Mouse (Mus musculus) adipocyte (in vitro differentiated cells): ENCODE results near the gene Arhgap31.

Experiments used
- DNase-seq: peaks from one replicate; pipeline ENCODE4 v3.0.0-alpha.2; 2016; ENCODE audit warnings: low spot score

Arhgap31 gene

DNA sequence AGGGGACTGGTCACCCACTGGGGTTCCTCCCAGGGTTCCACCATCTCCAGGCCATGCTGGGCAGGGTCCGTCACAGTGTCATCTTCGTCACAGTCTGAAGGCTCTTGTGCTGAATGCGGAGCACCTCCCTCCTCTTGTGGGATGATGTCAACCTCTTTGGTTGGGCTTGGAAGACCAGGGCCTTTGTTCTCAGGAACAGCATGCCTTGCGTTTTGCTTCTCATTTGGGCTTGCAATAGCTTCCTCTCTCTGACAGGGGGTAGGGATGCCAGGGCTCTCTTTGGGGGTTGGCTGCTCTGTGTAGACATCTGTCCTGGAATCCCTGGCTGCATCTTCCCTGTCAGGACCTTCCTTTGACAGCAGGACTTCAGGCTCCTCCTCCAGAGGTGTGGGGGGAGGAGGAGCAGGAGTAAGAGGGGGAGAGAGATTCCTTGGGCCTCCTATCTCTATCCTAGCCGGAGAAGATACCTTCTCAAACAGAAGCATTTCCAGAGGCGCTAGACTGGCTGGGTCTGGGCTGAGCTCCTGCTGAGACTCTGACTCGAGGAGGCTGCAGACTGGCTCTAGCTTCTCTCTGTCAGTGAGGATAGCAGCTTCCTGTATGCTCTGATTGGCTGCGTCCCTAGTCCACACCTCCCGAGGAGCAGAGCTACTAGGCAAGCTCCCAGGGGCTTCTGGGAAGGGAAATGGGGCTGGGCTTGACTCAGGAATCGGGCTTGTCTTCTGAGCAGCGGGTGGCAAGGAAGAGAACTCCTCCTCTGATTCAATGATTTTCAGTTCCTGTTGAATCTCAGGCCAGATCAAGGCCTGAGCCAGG, 109.9 kb downstream of the Arhgap31 start:
- DNase-seq, result no peak

DNA sequence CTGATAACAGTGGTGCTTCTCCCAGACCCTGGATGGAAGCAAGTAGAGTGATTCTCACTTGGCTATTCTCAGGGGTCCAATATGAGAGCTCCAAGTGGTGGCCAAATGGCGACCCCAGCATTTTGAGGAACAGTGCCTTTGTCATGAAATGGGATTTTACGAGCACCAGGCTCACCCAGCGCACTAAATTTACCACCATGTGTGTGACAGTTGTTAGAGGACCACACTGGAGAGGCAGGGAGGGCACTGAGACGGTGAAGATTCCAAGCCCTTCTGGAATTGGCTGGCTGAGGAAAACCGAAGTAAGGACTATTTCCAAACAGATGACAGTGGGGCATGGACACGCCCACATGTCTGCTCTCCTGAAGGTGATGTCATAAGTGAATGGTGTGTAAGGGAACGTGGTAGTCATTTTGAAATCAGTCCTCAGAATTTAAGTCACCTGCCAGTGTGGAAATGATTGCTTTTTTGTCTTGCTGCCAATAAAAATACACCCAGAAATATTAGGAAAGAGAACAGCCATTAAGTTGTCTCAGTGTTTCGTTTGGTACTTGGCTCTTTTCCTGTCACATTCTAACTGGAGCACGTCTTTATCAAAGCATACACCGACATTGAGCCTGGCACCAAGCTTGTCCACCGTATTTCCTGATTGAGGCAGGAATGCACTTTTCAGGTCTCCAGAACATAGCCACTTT, 113.9 kb downstream of the Arhgap31 start:
- DNase-seq, result peak; percentile 75

DNA sequence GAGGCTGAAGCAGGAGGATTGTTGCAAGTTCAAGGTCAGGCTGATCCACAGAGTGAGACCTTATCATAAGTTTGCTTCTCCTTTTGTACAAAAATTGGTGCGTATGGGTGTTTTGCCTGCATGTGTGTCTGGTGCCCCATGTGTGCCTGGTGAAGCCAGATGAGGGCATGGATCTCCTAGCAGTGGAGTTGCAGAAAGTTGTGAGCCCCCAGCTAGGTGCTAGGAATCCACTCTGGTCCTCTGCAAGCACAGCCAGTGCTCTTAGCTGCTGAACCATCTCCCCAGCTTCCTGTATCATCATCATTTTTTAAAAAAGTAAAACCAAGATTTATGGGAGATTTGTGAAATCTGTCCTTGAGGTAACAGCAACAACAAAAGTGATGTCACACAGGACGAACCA, 116.4 kb downstream of the Arhgap31 start:
- no peak for DNase-seq

DNA sequence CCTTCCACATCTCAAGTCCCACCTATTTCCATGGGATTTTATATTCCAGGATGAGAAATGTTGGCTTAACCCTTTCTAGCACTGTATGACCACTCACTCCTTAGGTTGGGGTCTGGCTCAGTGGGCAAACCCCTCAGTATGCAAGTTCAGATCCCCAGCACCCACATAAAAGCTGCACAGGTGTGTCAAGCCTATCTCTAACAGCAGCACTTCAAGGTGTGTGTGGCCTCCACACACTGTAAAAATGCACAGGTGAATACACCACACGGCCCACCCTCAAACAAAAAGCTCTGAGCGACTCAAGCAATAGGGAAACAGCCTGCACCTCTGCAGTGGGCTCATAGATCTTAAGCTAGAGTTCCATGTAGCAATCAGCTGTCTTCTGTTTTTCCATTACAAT, 117.0 kb downstream of the Arhgap31 start:
- DNase-seq, result no peak

DNA sequence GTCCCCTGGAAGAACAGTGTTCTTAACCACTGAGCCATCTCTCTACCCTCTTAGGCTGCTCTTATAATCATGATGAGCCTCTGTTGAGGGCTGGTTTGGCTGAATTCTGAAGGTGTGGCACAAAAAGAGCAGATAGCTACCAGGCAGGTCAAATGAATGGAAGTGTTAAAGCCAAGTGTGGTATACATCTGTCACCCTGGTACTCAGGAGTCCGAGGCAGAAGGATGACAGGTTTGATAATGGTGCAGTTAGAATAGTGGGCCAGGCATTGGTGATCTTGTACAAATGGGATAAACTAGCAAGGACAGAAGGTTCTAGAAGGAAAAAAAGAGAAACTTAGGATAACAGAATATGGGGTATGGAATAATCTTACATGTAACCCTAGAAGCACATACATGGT, 118.6 kb downstream of the Arhgap31 start:
- DNase-seq, result no peak

DNA sequence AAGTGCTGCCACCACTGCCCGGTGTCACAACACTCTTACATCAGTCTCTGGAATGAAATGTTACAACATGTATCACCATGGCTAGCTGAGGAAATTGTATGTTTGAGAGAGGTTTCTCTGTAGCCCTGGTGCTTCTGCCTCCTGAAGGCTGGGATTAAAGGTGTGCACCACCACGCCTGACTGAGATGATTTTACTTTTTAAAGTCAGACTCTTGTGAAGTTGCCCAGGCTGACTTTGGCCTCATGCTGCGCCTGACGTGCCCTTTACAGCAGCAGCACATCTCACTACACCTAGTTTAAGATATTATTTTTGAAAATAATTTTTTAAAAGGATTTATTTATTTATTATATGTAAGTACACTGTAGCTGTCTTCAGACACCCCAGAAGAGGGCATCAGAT, 120.1 kb downstream of the Arhgap31 start:
- no peak for DNase-seq

DNA sequence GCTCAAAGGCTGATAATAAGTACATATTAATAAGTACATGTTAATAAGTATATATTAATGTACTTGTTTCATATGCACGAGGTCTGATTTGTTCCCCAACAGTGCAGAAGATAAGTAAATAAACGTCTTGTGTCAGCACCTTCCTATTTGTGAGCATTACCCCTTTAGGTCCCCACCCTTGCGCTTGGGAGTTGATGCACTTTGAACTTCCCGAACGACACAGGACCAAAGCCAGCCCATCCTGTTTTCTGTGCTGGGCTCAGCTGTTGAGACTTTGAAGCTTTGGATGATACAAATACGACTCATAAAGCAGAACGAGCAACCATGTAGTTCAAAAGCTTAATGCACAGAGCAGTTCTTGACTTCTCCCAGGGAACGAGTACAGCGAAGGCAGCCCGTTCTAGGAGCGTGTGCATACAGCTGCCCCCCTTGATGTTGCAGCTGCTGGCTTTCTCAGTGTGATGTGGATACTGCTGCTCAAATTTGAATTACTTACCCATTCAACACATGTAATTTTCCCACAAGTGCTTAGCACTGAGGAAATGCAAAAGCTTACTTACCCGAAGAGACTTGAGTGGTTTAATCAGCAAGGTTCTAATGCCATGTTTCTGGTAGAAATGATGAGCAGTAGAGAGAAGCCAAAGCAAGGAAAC, 120.9 kb downstream of the Arhgap31 start:
- DNase-seq, result no peak

DNA sequence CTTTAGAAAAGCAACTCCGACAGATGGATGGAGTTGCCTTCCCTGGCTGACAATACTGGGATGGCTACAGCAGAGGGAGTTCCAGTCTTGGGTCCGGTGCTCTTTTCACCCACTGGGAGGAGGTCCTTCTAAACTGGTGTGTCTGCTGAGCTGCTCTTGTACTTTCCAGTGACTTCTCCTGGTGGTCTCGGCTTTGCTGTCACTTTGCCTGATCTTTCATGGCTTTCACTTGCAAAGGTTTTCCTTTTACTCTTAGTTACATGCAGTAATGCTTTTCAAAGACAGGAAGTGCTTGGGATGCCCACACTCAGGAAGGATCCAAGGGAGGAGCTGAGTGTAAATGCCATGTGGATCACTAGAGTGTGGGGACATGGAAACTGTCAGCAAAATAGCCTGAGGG, 121.6 kb downstream of the Arhgap31 start:
- no peak for DNase-seq

DNA sequence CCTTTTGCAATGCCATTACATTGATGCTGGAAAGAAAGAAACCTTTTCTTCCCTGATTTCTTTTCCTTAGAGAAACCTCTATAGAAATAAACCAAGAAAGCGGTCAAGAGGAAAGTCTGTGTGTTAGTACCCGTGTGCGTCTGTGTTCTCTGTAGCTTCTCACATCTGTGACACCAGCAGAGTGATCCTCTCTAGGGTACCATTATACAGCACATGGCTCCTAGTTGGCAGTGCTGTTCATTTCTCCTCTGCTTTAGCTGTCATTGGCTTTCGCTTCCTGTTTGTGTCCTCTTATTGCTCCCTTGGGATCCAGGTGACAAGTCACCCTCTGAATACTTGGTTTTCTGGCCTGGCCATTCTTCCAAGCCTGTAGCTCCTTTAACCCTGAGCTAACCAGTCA, 125.5 kb downstream of the Arhgap31 start:
- no peak for DNase-seq

DNA sequence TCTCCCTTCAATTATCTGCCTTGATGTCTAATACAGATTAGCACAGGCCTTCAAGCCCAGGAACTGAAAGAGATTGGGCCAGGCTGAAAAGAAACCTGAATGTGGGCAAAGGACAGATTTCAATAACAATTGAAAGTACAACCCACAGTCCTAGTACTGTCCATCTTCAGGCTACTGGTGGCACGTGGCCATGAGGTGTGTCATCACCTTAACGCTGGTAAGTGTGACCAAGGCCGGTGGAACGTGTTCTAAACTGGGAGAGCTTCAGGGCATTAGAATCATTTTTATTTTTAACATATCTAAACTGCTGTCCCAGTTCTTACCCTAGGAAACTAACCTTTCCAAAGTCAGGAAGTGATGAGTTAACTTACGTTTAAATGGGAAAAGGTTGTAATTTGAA, 125.9 kb downstream of the Arhgap31 start:
- DNase-seq, result no peak

DNA sequence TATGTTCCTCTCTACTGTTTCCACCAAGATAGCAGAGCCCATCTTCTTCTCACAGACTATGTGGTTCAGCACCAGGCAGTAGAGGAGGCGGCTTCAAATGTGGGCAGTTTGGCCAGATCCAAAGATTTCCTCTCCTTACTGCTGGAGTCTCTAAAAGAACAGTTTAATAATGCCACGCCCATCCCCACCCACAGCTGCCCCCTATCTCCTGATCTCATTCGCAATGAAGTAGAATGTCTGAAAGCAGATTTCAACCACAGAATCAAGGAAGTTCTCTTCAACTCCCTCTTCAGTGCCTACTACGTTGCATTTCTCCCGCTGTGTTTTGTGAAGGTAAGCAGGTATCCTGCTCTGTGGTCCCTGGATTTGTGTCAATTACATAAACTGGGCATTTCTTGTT, 127.9 kb downstream of the Arhgap31 start:
- DNase-seq, result no peak

DNA sequence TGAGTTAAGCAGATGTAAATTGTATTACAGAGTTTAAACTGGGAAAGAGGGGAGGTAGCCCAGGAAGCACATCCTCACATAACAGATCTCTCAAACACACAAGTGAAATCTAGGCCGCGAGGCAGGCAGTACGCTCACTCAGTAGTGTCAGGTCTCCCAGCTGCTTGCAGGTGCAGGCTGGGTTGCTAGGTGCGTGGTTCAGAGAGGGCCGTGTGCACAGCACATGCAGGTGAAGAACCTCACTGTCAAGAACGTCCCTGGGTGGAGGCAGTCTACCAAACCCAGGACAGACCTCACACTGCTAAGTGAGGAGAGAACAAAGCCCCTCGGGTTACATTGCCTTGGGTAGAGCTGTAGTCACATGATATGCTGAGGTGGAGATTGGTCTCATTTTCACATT, 128.3 kb downstream of the Arhgap31 start:
- no peak for DNase-seq

DNA sequence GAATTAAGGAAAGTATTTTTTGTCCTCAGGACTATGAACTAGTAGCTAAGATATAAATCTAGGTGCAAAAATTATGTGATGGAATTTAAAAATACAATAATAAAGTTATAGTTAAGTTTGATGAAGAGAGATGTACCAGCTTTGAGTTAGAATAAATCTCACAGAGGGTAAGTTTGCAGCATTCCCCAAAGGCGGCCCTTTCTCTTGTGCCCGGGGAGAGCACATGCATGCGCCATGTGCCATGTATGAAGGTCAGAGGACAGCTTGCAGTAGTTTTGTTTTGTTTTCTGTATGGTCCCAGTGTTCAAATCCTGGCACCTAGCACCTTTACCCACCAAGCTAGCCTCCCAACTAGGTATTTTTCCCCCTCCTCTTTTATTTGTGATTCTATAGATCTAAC, 141.6 kb downstream of the Arhgap31 start:
- no peak for DNase-seq

DNA sequence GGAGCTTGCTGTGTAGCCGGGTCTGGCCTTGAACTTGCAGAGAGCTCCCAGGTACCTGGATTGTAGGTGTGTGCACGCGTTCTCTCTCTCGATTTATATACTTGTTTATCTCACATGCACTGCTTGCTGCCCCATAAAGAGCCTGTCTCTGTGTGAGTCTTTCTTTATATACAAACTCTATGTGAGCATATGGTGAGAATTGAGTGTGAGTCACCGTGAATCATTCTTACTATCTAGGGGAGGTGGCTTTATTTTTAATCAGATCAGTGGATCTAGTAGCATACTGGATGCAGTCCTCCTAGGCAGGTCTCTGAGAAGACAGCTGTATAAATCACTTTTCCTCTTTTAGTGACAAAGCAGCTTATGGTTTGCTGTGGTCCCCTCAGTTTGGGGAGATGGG, 144.9 kb downstream of the Arhgap31 start:
- no peak for DNase-seq

DNA sequence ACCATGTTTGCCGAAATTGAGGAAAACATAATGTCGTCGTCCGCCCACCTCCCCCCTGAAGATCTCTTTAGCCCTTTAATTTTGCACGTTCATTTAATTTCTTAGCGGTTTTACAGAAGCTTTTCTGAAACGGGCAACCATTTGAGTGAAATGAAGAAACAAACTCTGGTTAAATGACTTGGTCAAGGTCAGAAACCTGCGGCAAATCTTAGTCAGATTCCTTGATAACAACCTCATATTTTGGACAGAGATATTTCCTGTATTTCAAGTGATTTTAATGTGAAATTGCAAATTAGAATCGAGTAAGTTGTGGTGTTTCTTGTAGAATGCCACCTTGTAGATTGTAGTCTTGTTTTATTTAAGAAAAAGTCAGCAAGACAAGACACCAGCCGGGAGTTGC, 149.6 kb downstream of the Arhgap31 start:
- no peak for DNase-seq

DNA sequence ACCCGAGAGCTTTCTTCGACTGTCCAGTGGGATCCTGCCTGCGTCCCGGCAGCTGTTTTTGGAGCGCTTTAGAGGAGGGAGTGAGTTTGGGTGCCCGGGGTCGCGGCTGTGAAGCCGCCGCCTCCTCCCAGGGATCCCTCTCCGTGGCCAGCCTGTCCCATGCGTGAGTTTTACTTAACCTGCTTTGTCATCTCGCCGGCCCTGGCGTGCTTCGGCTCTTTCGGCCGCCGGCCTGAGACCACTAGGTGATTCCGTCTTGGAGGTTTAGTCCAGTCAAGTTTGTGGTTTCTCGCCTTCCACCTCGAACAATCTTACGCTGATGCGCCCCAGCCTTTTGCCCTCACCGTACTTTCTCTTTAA, 150.1 kb downstream of the Arhgap31 start:
- DNase-seq, result peak; percentile 45

DNA sequence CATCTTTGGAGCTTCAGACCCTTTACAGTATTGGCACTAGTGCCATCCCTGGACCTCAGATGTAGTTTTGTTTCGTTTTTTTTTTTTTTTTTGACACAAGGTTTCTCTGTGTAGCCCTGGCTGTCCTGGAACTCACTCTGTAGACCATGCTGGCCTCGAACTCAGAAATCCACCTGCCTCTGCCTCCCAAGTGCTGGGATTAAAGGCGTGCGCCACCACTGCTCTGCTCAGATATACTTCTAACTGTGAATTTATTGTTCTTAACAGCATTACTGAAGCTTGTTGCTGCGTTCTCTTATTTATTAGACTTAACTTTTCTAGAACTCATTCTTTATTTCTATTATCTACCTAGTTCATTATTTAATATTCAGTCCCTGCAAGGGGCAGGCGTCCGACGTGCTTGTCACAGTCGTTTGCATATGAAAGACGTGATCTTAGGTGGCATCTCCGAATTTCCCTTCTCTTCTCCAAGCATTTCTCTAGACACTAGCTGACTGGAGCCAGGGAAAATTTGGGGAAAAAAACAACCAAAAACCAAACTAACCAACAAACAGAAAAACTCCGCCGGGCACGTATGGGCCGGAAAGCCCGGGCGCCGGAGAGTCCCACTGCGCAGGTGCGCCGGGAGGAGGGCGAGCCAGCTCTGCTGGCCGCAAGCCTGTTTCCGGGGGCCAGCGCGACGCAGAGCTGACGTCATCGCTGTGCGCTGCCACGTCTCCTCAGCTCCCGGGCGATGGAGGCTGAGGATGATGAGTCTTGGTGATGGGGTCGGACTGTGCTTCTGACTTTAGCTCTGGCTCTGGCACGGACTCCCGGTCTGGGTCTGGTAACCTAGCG, 150.7 kb downstream of the Arhgap31 start:
- peak; percentile 95 for DNase-seq

DNA sequence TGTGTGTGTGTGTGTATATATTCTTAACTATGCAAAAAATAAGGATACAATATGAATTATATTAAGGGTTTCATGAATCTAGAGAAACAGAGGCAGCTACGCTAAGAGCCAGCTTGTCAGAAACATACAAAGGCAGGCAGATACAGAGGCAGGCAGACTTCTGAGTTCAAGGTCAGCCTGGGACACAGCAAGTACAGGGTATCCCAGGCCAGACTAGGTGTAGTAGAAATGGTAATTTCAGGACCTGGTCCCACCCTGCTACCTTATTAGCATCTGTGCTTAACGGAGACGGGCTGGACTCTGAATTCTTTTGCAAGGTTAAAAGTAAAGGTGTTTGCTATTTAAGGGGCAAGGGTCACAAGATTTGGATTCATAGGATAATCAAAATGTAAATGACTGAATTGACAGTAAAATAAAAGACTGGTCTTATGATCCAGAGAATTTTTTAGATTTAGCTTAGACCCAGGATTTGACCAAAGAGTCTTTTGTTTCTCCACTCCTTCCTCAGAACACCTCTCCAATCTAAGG, 154.8 kb downstream of the Arhgap31 start, which contains the start of gene Tmem39a:
Tmem39a (plus strand) TSS at position 478 of the 528 bp plus-strand sequence.
- DNase-seq, result no peak

DNA sequence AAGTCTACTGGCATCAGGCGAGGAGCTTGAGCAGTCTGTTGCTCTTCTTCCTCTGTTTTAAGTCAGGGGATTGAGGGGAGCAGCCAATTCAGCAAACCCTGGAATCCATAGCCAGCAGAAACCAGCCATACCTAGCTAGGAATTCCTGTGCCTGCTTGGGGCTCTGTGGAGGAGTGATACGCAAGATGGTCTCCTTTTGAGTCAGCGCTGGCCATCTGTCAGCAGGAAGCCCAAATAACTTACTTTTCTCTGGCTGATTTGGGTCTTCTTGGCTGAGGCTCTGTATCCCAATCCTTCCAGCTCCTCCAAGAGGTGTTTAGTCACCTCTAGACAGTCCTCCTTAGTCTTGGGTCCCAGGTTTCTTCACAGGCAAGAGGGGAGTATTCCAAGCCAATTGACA, 157.1 kb downstream of the Arhgap31 start:
- DNase-seq, result no peak

DNA sequence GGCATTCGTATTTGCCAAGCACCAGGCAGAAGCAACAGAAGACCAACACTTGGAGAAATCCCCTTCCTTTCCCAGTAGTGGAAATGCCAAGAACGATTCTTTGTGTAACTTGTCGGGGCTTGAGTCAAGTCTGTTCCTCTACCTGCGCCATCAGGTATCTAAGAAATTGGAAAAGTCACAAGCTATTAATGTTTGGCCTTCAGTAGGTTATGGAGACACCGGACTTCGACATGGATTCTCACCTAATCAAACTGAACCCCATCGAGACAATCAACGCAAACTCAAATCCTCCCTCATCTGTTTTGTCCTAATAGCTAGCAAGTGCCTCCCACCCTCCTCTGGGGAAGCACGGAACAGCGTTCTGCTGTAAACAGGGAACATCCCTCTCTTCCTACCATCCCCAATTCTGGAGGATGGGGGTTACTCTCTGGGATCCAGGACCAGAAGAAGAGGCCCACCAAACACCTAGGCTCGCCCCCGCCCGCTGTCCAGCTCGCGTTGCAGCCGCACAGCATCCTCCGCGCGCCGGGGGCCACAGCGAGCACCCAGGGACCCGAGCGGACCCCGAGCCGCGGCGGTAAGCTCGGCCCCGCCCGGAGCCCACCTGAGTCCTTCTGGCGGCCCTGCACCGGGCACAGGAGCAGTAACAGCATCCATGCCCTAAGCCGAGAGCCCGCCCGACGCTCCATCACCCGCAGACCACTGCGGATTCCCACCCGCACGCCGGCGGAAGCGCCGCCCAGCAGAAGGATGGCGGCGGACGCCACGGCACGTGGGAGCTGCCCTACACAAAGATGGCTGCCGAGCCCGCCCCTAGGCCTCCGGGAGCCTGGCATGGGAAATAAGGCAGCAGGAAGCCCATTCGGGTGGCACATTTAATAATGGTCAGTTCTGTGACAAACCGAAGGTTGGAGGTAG, 163.3 kb downstream of the Arhgap31 start, which contains the start of gene Poglut1:
Poglut1 (minus strand) TSS at position 780 of the 918 bp plus-strand sequence.
- DNase-seq, result peak; percentile 76
